Mouse (Mus musculus) heart, adult 8-10 months (tissue): ENCODE data around the gene Naa50. TPM values are rescaled to one million over a fixed set of nuclear protein-coding genes. Genes with fewer than 3 reads are reported as not detected.

ENCODE experiments used
- DNase-seq: peaks from one replicate; pipeline ENCODE4 v3.0.0; 2022; ENCODE audit warnings: low spot score
- total RNA-seq, 4 experiments: library from RNA; stranded (reverse); gene quantifications; 2 replicates each; pipeline ENCODE4 v1.2.4; 2022

The Naa50 gene
- total RNA-seq, 4 experiments from 2014 or later, result 54.3 to 58.7 (median 55.4) TPM

GRCm38 (mm10) chr16:44140186-44140787 is 657 bp downstream of the Naa50 start:
- DNase-seq, result peak; percentile 79

- no peak for DNase-seq
These were observed 1.9 kb downstream of the Naa50 start for GRCm38 (mm10) chr16:44141483-44141882.

GRCm38 (mm10) chr16:44149002-44149767 is 9.6 kb downstream of the Naa50 start:
- no peak for DNase-seq

- DNase-seq, result no peak
These were observed 14.9 kb downstream of the Naa50 start for GRCm38 (mm10) chr16:44154497-44155057.

- no peak for DNase-seq
These were observed 19.7 kb downstream of the Naa50 start for GRCm38 (mm10) chr16:44159325-44159724.

GRCm38 (mm10) chr16:44163831-44164230 is 24.2 kb downstream of the Naa50 start:
- DNase-seq, result no peak

GRCm38 (mm10) chr16:44165182-44165581 is 25.6 kb downstream of the Naa50 start:
- DNase-seq, result no peak

- no peak for DNase-seq
These were observed 29.4 kb downstream of the Naa50 start for GRCm38 (mm10) chr16:44168990-44169389.

- peak; percentile 99 for DNase-seq
These were observed 32.9 kb downstream of the Naa50 start for GRCm38 (mm10) chr16:44172297-44173154.

GRCm38 (mm10) chr16:44173155-44173941 is 33.7 kb downstream of the Naa50 start, which contains the start of gene Usf3:
Usf3 (plus strand) TSS chr16:44173246.
- peak; percentile 53 for DNase-seq

- no peak for DNase-seq
These were observed 34.4 kb downstream of the Naa50 start for GRCm38 (mm10) chr16:44173966-44174530.

- DNase-seq, result no peak
These were observed 35.4 kb downstream of the Naa50 start for GRCm38 (mm10) chr16:44175001-44175400.

- DNase-seq, result no peak
These were observed 36.9 kb downstream of the Naa50 start for GRCm38 (mm10) chr16:44176511-44176910.

- no peak for DNase-seq
These were observed 38.9 kb downstream of the Naa50 start for GRCm38 (mm10) chr16:44178555-44178954.

- no peak for DNase-seq
These were observed 43.0 kb downstream of the Naa50 start for GRCm38 (mm10) chr16:44182597-44182996.

- no peak for DNase-seq
These were observed 45.1 kb downstream of the Naa50 start for GRCm38 (mm10) chr16:44184769-44185168.

GRCm38 (mm10) chr16:44187172-44187571 is 47.5 kb downstream of the Naa50 start:
- DNase-seq, result no peak

GRCm38 (mm10) chr16:44188766-44189165 is 49.1 kb downstream of the Naa50 start:
- no peak for DNase-seq

GRCm38 (mm10) chr16:44190032-44190431 is 50.4 kb downstream of the Naa50 start:
- DNase-seq, result no peak

- DNase-seq, result no peak
These were observed 51.3 kb downstream of the Naa50 start for GRCm38 (mm10) chr16:44190968-44191367.
